Mouse (Mus musculus) heart, embryonic 13.5 days (tissue): ENCODE measurements at regions not wholly inside any gene's neighbourhood (a gene's known extent, or its start where the extent isn't known, plus 50 kb on each side); places are given as distances from the start of the nearest gene placed in this dataset.

Source experiments
- ATAC-seq: fragments of 200-750 bp; cut with Nextera tagmentation; 2 replicates; pipeline ENCODE4 v1.8.0; 2017; ENCODE audit warnings: moderate TSS enrichment; ENCODE audit not compliant: insufficient number of reproducible peaks, low FRiP score, low TSS enrichment; ENCODE audit errors: extremely low read depth
- H3K27ac ChIP-seq: fragments of 300-500 bp; sonication (generic); replicated peaks from 2 replicates; pipeline ENCODE4 v1.5.1; 2015; ENCODE audit warnings: moderate library complexity, mild to moderate bottlenecking, inconsistent platforms
- H3K27me3 ChIP-seq: fragments of 300-500 bp; sonication (generic); replicated peaks from 2 replicates; pipeline ENCODE4 v1.6.1; 2015; ENCODE audit warnings: mild to moderate bottlenecking, inconsistent platforms
- H3K36me3 ChIP-seq: fragments of 300-500 bp; sonication (generic); 2 replicates; pipeline ENCODE4 v1.6.1; 2015; ENCODE audit warnings: mild to moderate bottlenecking, inconsistent platforms
- H3K4me1 ChIP-seq: fragments of 300-500 bp; sonication (generic); 2 replicates; pipeline ENCODE4 v1.6.1; 2015; ENCODE audit warnings: inconsistent platforms
- H3K4me2 ChIP-seq: fragments of 300-500 bp; sonication (generic); 2 replicates; pipeline ENCODE4 v1.6.1; 2015; ENCODE audit warnings: inconsistent platforms, mild to moderate bottlenecking, moderate library complexity
- H3K4me3 ChIP-seq: fragments of 300-500 bp; sonication (generic); 2 replicates; pipeline ENCODE4 v1.5.1; 2015; ENCODE audit warnings: moderate library complexity, mild to moderate bottlenecking, inconsistent platforms
- H3K9ac ChIP-seq: fragments of 300-500 bp; sonication (generic); 2 replicates; pipeline ENCODE4 v1.6.1; 2015; ENCODE audit warnings: inconsistent platforms, mild to moderate bottlenecking, moderate library complexity
- H3K9me3 ChIP-seq: fragments of 300-500 bp; sonication (generic); 2 replicates; pipeline ENCODE4 v1.6.1; 2016; ENCODE audit warnings: inconsistent platforms
- WGBS: fragments of 180-500 bp; shearing (Covaris S2); methylation state at CpG from one replicate; pipeline ENCODE4 v1.1.7; 2015; ENCODE audit warnings: mixed read lengths; 5-methylcytosine and 5-hydroxymethylcytosine counted together

DNA sequence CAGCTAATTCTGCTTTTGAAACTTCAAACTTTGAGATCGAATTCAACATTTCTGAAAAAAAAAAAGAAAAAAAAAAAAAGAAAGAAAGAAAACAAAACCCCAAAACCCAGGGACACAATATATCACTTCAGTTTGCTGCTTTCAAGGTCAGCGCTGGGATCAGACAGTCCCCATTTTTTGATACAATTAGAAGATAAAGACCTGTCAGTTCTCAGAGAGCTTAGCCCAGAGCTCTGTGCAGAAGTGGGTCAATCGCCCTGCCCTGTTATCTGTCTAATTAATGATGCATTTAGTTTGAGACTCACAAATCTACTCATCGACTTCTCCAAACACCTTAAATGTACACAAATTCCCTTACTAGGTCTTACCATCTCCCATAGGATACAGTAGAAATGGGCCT is 249.2 kb downstream of the Ptprc start:
- peaks cover 51% of the 10 kb centered on the region for H3K4me1 ChIP-seq
- no peaks in the 10 kb centered on the region for H3K27me3 ChIP-seq
- H3K4me3 ChIP-seq, result no peak overlapping the region
- peaks cover 22% of the 10 kb centered on the region for H3K36me3 ChIP-seq
- H3K4me2 ChIP-seq, result no peak overlapping the region
- H3K27ac ChIP-seq, result no peak overlapping the region
- ATAC-seq, result no peak
- H3K9ac ChIP-seq, result no peak overlapping the region
- 72% methylated on average over 4 of the region's 4 CpGs for WGBS
- H3K9me3 ChIP-seq, result no peaks in the 10 kb centered on the region

DNA sequence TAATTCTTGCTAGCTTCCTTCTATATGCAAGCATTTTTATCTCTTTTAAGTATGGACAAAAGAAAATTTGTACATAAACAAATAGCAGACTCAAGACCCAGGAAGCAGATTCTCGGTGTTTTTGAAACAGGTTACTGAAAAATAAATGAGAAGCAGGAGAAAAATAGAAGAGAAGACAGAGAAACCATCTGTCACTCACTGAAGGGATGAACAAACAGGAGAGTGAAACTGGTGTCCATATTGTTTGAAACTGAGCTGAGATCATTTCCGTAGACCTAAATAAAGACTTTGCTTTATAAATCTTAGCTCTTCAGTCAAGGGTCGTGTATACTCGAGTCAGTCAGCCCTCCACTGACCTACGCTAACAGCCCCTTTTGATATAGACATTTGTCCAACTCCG is 251.4 kb downstream of the Ptprc start:
- ATAC-seq, result no peak
- H3K4me2 ChIP-seq, result no peak overlapping the region
- H3K4me3 ChIP-seq, result no peak overlapping the region
- H3K27me3 ChIP-seq, result no peaks in the 10 kb centered on the region
- H3K9me3 ChIP-seq, result no peaks in the 10 kb centered on the region
- peaks cover 19% of the 10 kb centered on the region for H3K36me3 ChIP-seq
- no peak overlapping the region for H3K27ac ChIP-seq
- 81% methylated on average over 6 of the region's 6 CpGs for WGBS
- H3K9ac ChIP-seq, result no peak overlapping the region
- peaks cover 47% of the 10 kb centered on the region for H3K4me1 ChIP-seq

DNA sequence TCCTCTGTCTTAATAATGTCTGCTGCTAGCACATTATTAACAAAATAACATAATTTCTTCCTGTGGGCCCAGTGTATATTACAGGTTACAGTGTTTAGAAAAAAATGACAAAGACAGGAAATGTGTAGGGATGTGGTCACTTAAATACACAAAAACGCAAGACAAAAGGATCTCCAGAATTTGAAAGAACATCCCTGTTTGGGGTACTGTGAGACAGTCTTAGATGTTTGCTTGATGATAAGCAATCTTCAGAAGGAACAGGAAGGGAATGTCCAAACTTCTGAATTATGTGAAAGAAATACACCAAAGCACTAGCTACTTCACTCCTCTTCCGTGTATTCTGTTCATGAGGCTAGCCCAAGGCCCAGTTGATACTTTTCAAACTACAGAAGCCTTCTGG is 251.8 kb downstream of the Ptprc start:
- Histone ChIP-seq H3K4me1 (peaks cover 43% of the 10 kb centered on the region), H3K27ac (no peak overlapping the region), H3K27me3 (no peaks in the 10 kb centered on the region), H3K9ac (no peak overlapping the region), H3K4me3 (no peak overlapping the region), H3K9me3 (no peaks in the 10 kb centered on the region), H3K36me3 (peaks cover 19% of the 10 kb centered on the region), H3K4me2 (no peak overlapping the region)
- 63% methylated on average over 2 of the region's 2 CpGs for WGBS
- ATAC-seq, result no peak

GRCm38 (mm10) chr1:137922769-137923168 is 252.7 kb downstream of the Ptprc start:
- no peak for ATAC-seq
- H3K4me3 ChIP-seq, result no peak overlapping the region
- peaks cover 34% of the 10 kb centered on the region for H3K4me1 ChIP-seq
- H3K27ac ChIP-seq, result no peak overlapping the region
- no peaks in the 10 kb centered on the region for H3K9me3 ChIP-seq
- no peaks in the 10 kb centered on the region for H3K27me3 ChIP-seq
- no peak overlapping the region for H3K4me2 ChIP-seq
- H3K36me3 ChIP-seq, result peaks cover 24% of the 10 kb centered on the region
- no peak overlapping the region for H3K9ac ChIP-seq
- 74% methylated on average over 7 of the region's 7 CpGs for WGBS

DNA sequence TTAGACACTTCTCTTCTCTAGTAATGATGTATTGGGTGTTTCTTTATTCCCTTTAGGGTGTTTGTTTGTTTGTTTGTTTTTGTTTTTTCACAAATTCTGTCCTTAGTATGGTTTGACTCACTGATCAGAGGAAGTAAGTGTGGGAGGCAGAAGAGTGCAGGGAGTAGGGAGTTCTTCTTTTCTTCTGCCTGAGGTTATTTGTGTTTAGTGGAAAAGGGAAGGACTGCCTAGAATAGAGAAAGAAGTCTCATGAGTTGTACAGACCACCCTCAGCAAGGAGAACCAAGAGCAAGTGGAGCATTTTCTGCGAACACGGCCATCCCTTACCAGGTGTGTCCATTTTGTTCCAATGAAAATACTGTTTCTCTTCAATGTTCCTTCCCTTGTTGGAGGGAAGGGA is 253.9 kb downstream of the Ptprc start:
- Histone ChIP-seq H3K27me3 (no peaks in the 10 kb centered on the region), H3K36me3 (peaks cover 32% of the 10 kb centered on the region), H3K4me3 (no peak overlapping the region), H3K4me1 (peaks cover 22% of the 10 kb centered on the region), H3K4me2 (no peak overlapping the region), H3K27ac (no peak overlapping the region), H3K9ac (no peak overlapping the region), H3K9me3 (no peaks in the 10 kb centered on the region)
- 84% methylated on average over 2 of the region's 2 CpGs for WGBS
- ATAC-seq, result no peak

DNA sequence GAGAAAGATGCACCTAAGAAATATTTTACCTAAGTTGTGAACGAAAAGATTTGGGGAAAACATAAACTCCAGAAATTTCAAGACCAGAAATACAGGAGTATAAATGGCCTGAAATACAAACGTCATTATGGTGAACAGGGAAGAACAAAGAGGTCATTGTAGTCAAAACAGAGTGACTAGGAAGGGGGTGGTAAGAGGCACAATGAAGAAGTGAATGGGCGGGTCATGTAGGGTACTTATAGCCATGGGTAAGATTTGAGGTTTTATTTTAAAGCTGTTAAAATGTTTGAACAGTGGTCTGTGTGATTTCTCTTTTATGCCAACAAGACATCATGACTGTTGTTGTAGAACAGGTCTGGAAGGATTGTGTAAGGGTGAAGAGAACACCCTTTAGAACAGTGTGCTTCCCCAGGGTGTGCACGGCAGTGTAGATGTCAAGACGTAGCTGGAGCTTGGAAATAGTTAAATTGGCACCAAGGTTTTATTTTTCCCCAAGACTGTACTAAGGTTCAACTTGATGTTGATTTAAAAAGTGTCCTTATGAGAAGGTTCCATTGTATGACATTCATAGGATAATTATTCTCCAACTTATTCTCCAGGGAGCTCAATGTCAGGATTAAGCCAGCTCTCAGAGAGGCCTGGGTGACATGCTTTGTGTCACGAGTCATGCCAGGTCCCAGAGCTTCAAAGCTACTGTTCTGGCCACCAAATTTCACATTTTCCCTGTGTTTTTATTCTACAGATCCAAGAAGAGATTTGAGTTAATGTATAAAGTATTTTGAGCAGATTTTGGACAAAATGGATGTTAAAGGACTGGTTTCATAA is 255.6 kb downstream of the Ptprc start:
- no peaks in the 10 kb centered on the region for H3K9me3 ChIP-seq
- no peak overlapping the region for H3K27ac ChIP-seq
- peaks cover 14% of the 10 kb centered on the region for H3K4me1 ChIP-seq
- H3K4me3 ChIP-seq, result no peak overlapping the region
- no peaks in the 10 kb centered on the region for H3K27me3 ChIP-seq
- H3K4me2 ChIP-seq, result no peak overlapping the region
- no peak for ATAC-seq
- no peak overlapping the region for H3K9ac ChIP-seq
- 72% methylated on average over 6 of the region's 6 CpGs for WGBS
- peaks cover 35% of the 10 kb centered on the region for H3K36me3 ChIP-seq

DNA sequence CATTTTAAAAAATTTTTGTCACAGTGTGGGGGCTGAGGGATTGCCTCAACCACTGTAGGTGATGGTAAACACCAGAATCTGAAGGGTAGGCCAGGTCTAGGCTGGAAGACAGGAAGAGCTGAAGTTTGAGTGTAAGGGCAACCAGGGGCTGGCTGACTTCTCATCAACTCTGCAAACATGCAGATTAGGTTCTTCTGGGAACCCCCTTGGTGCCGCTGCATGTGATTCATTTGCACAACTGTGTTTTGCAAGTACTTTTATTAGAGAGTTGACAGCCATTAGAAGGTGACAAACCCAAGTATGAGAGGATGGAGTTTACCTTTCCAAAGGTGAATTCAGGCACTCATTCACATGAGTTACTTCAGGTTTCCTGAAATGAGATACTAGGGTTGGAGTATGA is 258.1 kb downstream of the Ptprc start:
- Histone ChIP-seq H3K9me3 (no peaks in the 10 kb centered on the region), H3K9ac (no peak overlapping the region), H3K27me3 (no peaks in the 10 kb centered on the region), H3K4me2 (no peak overlapping the region), H3K27ac (no peak overlapping the region), H3K4me3 (no peak overlapping the region), H3K36me3 (peaks cover 30% of the 10 kb centered on the region), H3K4me1 (peaks cover 10% of the 10 kb centered on the region)
- 68% methylated on average over 1 of the region's 1 CpGs for WGBS
- no peak for ATAC-seq

DNA sequence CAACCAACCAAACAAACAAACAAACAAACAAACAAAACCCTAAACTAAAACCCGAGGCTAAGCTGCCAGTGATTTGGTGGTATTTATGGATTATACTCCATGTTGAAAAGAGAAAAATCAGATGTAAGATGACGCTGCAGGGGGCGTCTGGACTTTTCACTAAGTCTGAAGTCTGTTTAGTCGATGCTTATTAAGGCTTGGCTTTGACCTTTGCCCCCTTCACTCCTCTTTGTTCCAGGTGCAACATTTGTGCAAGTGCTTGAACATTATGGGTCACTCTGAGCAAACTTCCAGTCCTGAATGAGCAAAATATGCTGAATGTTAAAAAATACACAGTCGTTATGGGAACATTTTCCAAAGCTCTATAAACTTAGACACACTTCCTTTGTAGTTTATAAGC is 268.6 kb downstream of the Ptprc start:
- 68% methylated on average over 5 of the region's 5 CpGs for WGBS
- no peak for ATAC-seq
- no peak overlapping the region for H3K9ac ChIP-seq
- H3K27me3 ChIP-seq, result no peaks in the 10 kb centered on the region
- H3K4me3 ChIP-seq, result no peak overlapping the region
- H3K36me3 ChIP-seq, result peaks cover 25% of the 10 kb centered on the region
- H3K4me1 ChIP-seq, result peaks cover 27% of the 10 kb centered on the region
- no peak overlapping the region for H3K27ac ChIP-seq
- H3K9me3 ChIP-seq, result no peaks in the 10 kb centered on the region
- H3K4me2 ChIP-seq, result no peak overlapping the region

GRCm38 (mm10) chr1:137906477-137906876 is 269.0 kb downstream of the Ptprc start:
- H3K9ac ChIP-seq, result no peak overlapping the region
- no peaks in the 10 kb centered on the region for H3K27me3 ChIP-seq
- H3K36me3 ChIP-seq, result peaks cover 21% of the 10 kb centered on the region
- H3K4me3 ChIP-seq, result no peak overlapping the region
- no peak for ATAC-seq
- peaks cover 28% of the 10 kb centered on the region for H3K4me1 ChIP-seq
- 49% methylated on average over 3 of the region's 3 CpGs for WGBS
- H3K27ac ChIP-seq, result no peak overlapping the region
- H3K9me3 ChIP-seq, result no peaks in the 10 kb centered on the region
- no peak overlapping the region for H3K4me2 ChIP-seq

- H3K27ac ChIP-seq, result peak overlapping the region; percentile 50; the same call in 1 of the 2 replicates
- H3K36me3 ChIP-seq, result peaks cover 14% of the 10 kb centered on the region
- H3K27me3 ChIP-seq, result no peaks in the 10 kb centered on the region
- H3K4me2 ChIP-seq, result no peak overlapping the region
- WGBS, result 47% methylated on average over 5 of the region's 5 CpGs
- no peak for ATAC-seq
- H3K9me3 ChIP-seq, result no peaks in the 10 kb centered on the region
- peaks cover 31% of the 10 kb centered on the region for H3K4me1 ChIP-seq
- H3K9ac ChIP-seq, result no peak overlapping the region
- H3K4me3 ChIP-seq, result no peak overlapping the region
Measured at GRCm38 (mm10) chr1:137905566-137905965, 269.9 kb downstream of the Ptprc start.

DNA sequence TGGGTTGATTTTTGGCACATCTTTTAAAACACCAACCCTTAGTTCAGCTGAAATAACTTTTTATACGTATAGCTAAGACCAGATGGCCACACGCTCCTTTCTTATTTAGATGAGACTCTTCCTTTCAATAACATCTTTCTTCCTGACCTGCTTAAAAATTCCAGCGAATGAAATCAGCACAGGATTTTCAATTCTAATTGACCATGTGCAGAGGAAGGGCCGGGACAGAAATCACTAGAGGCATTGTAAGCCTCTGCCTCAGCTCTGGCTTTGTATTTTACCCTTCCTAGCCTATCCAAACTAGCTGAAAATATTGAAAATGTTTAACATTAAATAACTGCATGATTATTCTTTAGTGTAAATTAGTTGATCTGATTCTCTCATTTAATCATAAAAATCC is 272.2 kb downstream of the Ptprc start:
- peaks cover 7% of the 10 kb centered on the region; the same call in 1 of the 2 replicates for H3K36me3 ChIP-seq
- H3K27me3 ChIP-seq, result no peaks in the 10 kb centered on the region
- H3K9me3 ChIP-seq, result no peaks in the 10 kb centered on the region
- peaks cover 31% of the 10 kb centered on the region for H3K4me1 ChIP-seq
- no peak overlapping the region for H3K9ac ChIP-seq
- no peak overlapping the region for H3K27ac ChIP-seq
- ATAC-seq, result no peak
- H3K4me3 ChIP-seq, result no peak overlapping the region
- no peak overlapping the region for H3K4me2 ChIP-seq
- WGBS, result 45% methylated on average over 4 of the region's 4 CpGs

DNA sequence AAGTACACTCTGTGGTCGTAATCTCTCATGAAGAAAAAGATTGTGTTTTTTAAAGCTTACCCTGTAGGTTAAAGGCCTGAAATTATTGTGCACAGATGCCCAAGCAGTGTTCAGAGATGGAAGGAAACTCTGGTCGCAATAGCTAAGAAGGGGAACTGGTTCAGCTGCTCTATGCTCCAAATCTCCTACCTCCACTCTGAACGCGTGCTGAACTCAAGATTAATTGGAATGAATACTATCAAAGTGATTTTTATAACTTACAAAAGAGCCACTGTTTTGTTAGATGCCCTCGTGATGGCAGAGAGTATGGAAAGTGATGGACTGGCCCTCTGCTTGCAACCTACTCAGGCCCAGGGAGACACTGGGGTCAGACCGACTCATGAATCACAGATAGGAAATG is 272.6 kb downstream of the Ptprc start:
- H3K4me2 ChIP-seq, result peak overlapping the region; percentile 80
- 63% methylated on average over 6 of the region's 6 CpGs for WGBS
- peaks cover 34% of the 10 kb centered on the region for H3K4me1 ChIP-seq
- H3K9me3 ChIP-seq, result no peaks in the 10 kb centered on the region
- 0 out of 2 replicates have a peak overlapping the region, but pooled peaks have one; percentile 30 for H3K9ac ChIP-seq
- H3K4me3 ChIP-seq, result no peak overlapping the region
- H3K36me3 ChIP-seq, result peaks cover 7% of the 10 kb centered on the region; the same call in 1 of the 2 replicates
- H3K27me3 ChIP-seq, result no peaks in the 10 kb centered on the region
- ATAC-seq, result no peak
- 0 out of 2 replicates have a peak overlapping the region, but pooled peaks have one; percentile 8 for H3K27ac ChIP-seq
